Mouse (Mus musculus): ENCODE data around the gene Recql.
"Not testable (repeated sequence)": the region's sequence is repeated elsewhere in the genome, so short reads cannot be mapped to it uniquely, and the experiment has no call there.

Gene Recql

DNA sequence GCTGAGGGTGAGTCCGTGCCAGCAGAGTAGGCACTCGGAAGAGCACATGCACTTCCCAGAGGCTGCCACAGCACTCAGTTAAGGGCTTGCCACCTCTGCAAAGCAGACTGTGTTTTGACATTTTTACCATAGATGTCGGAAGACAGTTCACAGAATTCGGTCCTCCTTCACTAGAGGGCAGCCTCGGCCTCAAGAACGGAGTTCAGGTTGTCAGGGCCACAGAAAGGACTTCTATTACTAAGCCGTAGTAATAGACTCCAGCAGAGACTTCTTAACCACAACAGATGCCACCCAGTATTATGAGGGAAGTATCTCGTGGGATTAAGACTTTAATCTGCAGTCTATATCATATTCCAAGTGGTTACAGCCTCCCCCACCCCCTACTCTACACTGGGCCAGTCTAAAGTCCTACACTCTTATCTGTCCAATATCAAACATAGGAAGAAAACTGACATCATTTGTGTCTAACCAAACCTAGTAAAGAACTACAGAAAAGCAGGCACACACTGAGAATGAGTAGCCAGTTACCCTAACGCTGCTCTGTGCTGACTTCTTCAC lies 23.8 kb downstream of the Recql start:
- DNase-seq = no peak

GRCm38 (mm10) chr6:142362036-142362435 lies 24.9 kb downstream of the Recql start:
- no peak for DNase-seq

- DNase-seq = no peak
Measured at GRCm38 (mm10) chr6:142357106-142357505, 29.8 kb downstream of the Recql start.

DNA sequence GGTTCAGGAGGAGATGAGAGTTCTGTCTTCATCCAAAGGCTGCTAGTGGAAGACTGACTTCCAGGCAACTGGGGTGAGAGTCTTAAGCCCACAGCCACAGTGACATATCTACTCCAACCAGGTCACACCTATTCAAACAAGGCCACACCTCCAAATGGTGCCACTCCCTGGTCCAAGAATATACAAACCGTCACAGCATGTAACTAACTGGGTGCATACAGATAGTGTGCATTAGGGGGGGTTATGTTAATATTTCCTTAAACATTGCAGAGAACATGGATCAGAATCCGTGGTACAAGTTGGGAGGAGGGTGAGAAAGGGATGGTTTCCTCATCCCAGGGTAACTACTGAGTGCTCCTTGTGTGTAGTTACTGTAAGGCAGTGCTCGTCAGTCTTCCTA lies 34.8 kb downstream of the Recql start:
- DNase-seq = not testable (repeated sequence)

DNA sequence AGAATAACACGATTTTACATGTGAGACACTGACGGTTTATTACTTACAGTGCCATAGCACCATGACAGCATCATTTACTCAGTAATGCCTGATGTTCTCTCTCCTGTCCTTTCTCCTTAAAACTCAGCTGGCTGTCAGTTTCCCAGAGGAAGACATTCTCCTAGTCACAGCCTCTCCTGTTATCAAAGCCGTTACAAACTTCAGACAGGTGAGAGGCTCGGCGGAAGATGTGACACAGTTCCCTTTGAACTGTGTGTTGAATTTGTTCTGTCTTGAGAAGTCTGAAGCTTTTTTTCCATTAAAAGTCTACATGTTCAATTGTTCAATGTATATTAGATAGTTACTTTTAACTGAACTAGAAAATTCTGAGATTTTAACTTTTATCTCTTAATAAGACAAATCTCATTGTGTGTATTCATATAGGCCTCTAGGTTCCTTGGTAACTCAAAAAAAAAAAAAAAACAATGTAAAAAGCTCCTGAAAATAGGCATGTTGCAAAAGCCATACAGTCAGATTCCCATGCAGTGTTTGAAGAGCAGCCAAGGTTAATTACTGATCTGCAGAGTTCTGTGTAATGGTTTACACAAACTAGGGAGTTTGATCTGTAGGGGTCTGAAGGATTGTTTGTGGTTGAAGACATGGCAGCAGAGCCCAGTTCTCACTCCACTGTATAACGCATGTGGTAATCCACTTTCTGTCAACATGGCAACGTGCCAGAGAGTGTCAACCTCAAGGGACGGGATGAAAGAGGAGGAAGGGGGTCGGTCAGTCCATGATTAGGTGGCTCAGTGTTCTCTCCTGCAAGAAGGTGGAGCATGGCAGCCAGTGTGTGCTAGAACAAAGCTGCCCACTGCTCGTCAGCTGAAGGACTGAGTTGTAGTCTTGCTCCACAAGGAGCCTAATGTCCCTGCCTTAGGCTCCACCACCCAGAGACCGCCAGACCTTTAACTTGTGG lies 39.2 kb downstream of the Recql start:
- DNase-seq = no peak

- no peak for DNase-seq
Measured at GRCm38 (mm10) chr6:142346181-142347110, 40.4 kb downstream of the Recql start.

GRCm38 (mm10) chr6:142345440-142346038 lies 41.3 kb downstream of the Recql start, which contains the start of gene Pyroxd1:
Pyroxd1 (plus strand) TSS chr6:142345654.
- peak; percentile 77 for DNase-seq

DNA sequence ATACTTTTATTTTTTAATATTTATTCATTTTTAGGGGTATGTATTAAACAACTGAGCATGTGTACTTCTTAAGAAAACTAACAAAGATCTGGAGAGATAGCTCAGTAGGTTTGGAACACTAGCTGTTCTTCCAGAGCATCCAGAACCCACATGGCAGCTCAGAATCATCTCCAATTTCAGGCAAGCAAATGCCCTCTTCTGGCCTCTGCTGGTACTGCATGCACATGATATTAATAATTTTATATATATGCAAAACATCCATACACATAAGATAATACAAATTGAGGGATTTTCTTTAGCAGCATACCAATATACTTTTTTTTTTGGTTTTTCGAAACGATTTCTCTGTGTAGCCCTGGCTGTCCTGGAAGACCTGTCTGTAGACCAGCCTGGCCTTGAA lies 43.3 kb downstream of the Recql start:
- no peak for DNase-seq

DNA sequence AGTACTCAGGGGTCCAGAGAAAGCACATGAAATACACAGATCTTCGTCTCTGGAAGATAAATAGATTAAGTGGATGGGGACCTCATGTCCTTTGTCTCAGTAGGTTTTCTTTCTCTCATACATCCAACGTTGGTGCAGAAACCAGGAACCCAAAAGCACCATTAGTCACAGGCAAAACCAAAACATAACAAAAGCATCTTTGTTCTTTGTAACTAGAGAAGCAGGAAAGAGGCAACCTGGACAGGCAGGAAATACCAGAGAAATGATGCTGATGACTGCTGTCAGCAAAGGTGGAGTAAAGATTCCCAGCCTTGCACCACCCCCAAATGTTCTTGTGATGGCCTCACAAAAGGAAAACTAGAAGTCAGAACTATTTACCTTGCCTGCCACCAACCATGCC lies 47.3 kb downstream of the Recql start:
- no peak for DNase-seq

DNA sequence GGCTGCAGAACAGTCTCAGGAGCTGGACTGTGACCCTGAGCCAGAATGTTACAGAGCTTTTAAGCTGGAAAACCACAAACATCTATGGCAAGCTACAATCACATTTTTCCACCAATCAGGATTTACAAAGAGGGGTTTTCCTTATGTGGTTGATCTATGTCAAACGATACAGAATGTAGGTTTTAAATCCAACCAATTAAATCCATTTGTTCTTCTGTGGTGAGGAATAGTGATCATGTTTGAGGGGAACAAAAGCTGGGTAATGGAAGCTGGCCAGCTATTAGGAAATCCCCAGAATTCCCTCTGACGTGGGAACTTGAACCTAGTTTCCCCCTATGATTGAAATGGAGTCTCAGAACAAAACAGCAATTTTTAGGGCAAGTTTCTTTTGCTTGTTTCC lies 47.9 kb downstream of the Recql start:
- DNase-seq = no peak

DNA sequence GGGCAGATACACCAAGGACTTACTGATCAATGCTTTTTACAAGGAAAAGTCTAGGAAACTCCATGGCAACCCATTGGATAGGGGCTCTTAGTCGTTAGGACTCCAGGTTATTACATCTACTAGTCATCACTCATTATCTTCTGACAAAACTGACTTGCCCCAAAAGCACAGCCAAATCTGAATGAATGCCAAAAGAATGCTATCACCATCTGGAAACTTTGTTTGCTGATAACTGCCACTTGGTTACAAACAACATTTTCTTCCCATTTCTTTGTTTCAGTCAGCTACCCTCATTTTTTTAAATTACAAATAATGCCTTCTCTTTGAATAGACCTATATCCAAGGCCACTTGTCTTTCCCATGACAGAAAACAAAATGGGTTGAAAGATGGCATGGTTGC lies 57.7 kb downstream of the Recql start:
- no peak for DNase-seq

GRCm38 (mm10) chr6:142326598-142326997 lies 60.3 kb downstream of the Recql start:
- DNase-seq = no peak

DNA sequence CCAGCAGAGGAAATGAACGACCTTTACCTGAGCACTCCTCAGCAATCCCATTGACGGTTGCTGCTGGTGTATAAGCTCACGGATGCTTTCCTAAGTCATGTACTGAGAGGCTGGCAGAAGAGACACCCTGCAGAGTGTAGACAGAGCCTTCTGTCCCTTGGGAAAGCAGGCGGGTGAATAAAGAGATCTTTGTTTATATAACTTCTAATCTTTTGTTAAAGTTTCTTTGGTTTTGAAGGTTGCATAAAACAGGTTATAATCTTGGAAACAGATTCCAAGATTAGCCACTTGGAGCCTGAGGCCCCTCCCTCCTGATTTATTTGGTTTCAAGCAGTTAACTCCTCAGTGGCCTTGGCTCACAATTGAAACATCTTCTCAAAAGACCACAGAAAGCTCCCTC lies 64.0 kb downstream of the Recql start, which contains the start of gene Slco1a5:
TSS of gene Slco1a5 (minus strand) at position 101 of the 400 bp plus-strand sequence.
- no peak for DNase-seq

- no peak for DNase-seq
Measured at GRCm38 (mm10) chr6:142317106-142317505, 69.8 kb downstream of the Recql start.

DNA sequence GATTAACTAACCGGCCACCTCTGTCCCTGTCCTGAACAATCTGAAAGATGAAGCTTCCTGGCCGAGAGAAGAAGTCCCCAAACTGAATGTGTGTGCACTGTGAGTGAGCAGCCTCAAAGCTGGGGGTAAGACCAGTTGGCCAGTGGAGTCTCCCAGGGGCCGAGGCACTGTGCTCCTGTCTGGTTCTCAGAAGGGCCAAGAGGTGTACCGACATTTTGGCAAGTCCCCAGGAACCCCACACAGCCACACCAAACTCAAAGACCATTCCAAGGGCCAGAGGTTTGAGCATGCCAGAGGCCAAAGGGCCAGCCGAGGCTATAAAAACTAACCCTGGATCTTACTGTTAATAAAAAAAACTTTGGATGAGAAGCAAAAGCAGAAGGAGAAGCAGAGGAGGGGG lies 72.6 kb downstream of the Recql start:
- DNase-seq = no peak

GRCm38 (mm10) chr6:142305076-142305475 lies 81.8 kb downstream of the Recql start:
- DNase-seq = no peak

Measured in cerebellum, adult 8-10 months (tissue).